Mouse (Mus musculus): Measurements from ENCODE around the gene Kdm5d. TPM values are rescaled to one million over a fixed set of nuclear protein-coding genes. Genes with fewer than 3 reads are reported as not detected.

Kdm5d gene
- 7.5 and 7.7 TPM in 2 replicates for polyA plus RNA-seq (2014; fragmentation: Nextera tagmentation; extraction: Ambion mirVana)

GRCm38 (mm10) chrY:897393-898227 lies at the start of gene Kdm5d:
Gene Kdm5d, plus strand, starts transcription at chrY:897788.
- Histone ChIP-seq H3K4me2 (peak within 1 kb of the TSS; percentile 43), H3K4me3 (ENCODE audit: low read depth, low read length) (peak within 1 kb of the TSS; percentile 47), H3K36me3 (ENCODE audit: control insufficient read depth, insufficient read depth, low read length) (no peaks in the 10 kb centered on the region), H3K4me1 (replicated peaks; ENCODE audit: control insufficient read depth, insufficient read depth, low read length) (no peaks in the 10 kb centered on the region), H3K27me3 (replicated peaks; ENCODE audit: control insufficient read depth, insufficient read depth, low read length) (no peaks in the 10 kb centered on the region), H3K27ac (ENCODE audit: low read depth, low read length) (no peak within 1 kb of the TSS), H3K9me3 (ENCODE audit: control insufficient read depth, low read length) (no peaks in the 10 kb centered on the region), H3K9ac (ENCODE audit: low read depth, low read length) (0 out of 2 replicates have a peak within 1 kb of the TSS, but pooled peaks have one; percentile 46)
- DNase-seq (ENCODE audit: low spot score): no peak
- 5% methylated on average over 34 of the region's 34 CpGs for WGBS
- ATAC-seq (replicated peaks; ENCODE audit: low FRiP score): no peak; the same call in 1 of the 2 replicates

GRCm38 (mm10) chrY:872404-872803 lies 25.2 kb upstream of the Kdm5d start:
- no peaks in the 10 kb centered on the region for H3K9me3 ChIP-seq (ENCODE audit: control insufficient read depth, low read length)
- DNase-seq (ENCODE audit: low spot score): no peak
- H3K4me2 ChIP-seq: no peak overlapping the region
- H3K4me3 ChIP-seq (ENCODE audit: low read depth, low read length): no peak overlapping the region
- no peaks in the 10 kb centered on the region for H3K27me3 ChIP-seq (replicated peaks; ENCODE audit: control insufficient read depth, insufficient read depth, low read length)
- no peak overlapping the region for H3K9ac ChIP-seq (ENCODE audit: low read depth, low read length)
- no peak for ATAC-seq (replicated peaks; ENCODE audit: low FRiP score)
- no peaks in the 10 kb centered on the region for H3K4me1 ChIP-seq (replicated peaks; ENCODE audit: control insufficient read depth, insufficient read depth, low read length)
- H3K36me3 ChIP-seq (ENCODE audit: control insufficient read depth, insufficient read depth, low read length): no peaks in the 10 kb centered on the region
- H3K27ac ChIP-seq (ENCODE audit: low read depth, low read length): no peak overlapping the region

- ATAC-seq (replicated peaks; ENCODE audit: low FRiP score) (no peak), DNase-seq (ENCODE audit: low spot score) (no peak)
- H3K9ac ChIP-seq (ENCODE audit: low read depth, low read length): no peak overlapping the region
- H3K4me1 ChIP-seq (replicated peaks; ENCODE audit: control insufficient read depth, insufficient read depth, low read length): no peaks in the 10 kb centered on the region
- H3K27me3 ChIP-seq (replicated peaks; ENCODE audit: control insufficient read depth, insufficient read depth, low read length): no peaks in the 10 kb centered on the region
- no peak overlapping the region for H3K4me2 ChIP-seq
- H3K36me3 ChIP-seq (ENCODE audit: control insufficient read depth, insufficient read depth, low read length): no peaks in the 10 kb centered on the region
- H3K9me3 ChIP-seq (ENCODE audit: control insufficient read depth, low read length): no peaks in the 10 kb centered on the region
- 32% methylated on average over 8 of the region's 18 CpGs for WGBS
- H3K4me3 ChIP-seq (ENCODE audit: low read depth, low read length): no peak overlapping the region
- H3K27ac ChIP-seq (ENCODE audit: low read depth, low read length): no peak overlapping the region
Observed at GRCm38 (mm10) chrY:872855-873549, 24.6 kb upstream of the Kdm5d start.

Small RNA genes within 50 kb of the gene (microRNA-seq; reads per million reads assigned to microRNA genes)
- gene Gm47281 (ENCODE audit: borderline number of aligned reads): not detected

Other genes starting within 250 kb of the Kdm5d start
- not detected in 2 replicates for gene Zfy1, start 100.4 kb upstream of the Kdm5d start, polyA plus RNA-seq (2014; fragmentation: Nextera tagmentation; extraction: Ambion mirVana)
- not detected in 2 replicates for gene Uba1y, start 79.1 kb upstream of the Kdm5d start, polyA plus RNA-seq (2014; fragmentation: Nextera tagmentation; extraction: Ambion mirVana)
- gene Eif2s3y, start 112.8 kb downstream of the Kdm5d start, polyA plus RNA-seq (2014; fragmentation: Nextera tagmentation; extraction: Ambion mirVana): 22.7 and 30.5 TPM in 2 replicates

All from liver, embryonic 11.5 days (tissue).